Mouse (Mus musculus): ENCODE measurements at regions not wholly inside any gene's neighbourhood (a gene's known extent, or its start where the extent isn't known, plus 50 kb on each side); places are given as distances from the start of the nearest gene placed in this dataset.
"Not testable (repeated sequence)": the region's sequence is repeated elsewhere in the genome, so short reads cannot be mapped to it uniquely, and the experiment has no call there.

DNA sequence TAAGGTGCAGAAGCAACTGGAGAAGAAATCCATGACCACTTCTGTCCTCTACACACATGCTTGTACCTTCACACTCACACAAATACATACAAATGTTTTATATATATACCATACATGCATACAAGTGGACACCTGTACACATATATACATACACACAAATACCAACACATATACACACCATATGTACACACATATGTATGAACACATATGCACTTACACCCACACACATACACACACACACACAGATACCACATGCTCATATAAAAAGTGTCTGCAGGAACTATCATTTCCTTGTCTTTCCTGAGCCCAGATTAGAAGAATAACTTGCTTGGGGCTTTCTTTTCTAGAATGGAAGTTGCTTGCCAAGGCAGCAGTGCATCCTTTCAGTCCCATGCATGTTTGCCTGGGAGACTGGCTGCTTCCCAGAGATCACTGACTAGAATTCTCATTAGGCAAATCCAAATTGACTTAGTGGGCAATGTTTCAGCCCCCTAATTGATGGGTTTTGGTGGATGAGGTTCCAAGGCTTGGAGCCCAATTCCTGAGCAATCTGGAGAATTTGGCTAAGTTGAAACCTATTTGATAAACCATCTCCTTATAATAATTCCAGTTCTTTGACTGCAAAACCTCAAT is 169.2 kb upstream of the Hddc2 start:
- DNase-seq (ENCODE audit: low spot score in 2 of 2), result no peak

DNA sequence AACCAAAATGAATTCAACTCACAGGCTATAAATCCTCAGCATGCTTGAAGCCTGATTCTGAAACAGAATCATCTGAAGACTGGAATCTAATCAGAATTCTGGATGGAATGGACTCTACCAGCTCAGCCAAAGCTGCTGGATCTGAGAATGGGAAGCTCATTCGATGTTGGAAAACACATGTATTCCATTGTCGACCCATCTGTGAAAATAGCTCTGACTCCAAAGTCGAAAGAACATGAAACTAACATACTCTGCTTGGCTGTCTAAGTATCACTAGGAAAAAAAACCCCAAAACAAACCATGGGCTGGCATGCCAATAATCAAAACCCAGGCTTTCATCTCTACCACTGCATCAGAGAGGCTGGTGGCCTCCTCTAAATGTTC is 168.7 kb upstream of the Hddc2 start:
- DNase-seq (ENCODE audit: low spot score in 2 of 2), result no peak

DNA sequence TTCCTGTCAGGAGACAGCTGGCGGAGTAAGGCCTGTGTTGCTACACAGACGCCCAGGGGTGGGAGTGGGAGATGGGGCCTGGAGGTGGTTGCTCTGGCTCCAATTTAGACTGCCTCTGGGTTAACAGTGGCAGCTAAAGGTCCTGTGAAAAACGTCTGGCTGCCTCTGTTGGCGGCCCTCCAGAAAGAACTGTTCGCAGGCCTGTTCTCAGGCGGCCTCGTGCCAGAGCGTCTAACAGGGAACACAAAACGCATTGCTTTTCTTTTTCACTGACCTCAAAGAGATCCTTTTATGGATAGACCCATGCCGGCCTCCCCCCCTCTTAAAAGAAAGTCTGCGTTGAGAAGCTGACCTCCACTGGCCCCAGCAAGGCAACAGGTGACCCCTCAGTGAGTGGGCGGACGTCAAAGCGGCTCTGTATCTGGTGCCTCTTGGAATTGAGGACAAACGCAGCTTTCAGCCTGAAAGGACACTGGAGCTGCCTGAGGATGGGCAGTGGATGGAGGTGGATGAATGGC is 140.0 kb upstream of the Hddc2 start:
- peak; percentile 7 to 21 for DNase-seq (ENCODE audit: low spot score in 2 of 2)

DNA sequence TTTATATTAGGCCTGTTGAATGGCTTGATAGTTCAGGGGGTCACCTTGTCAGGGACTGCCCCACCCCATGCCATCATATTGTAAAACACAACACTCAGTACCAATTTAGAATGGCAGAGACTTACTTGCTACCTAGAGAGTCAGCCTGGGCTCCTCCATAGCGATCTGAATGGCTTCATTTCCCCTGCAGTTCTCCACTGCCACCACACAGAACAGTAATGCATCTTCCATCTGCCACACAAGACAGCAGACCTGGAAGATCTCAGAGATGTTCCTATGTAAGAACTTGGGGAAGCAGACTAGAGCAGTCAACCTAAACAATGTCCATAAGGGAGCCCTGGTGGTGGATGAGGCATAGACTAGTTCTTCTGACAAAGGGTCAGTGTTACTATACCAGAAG is 123.6 kb upstream of the Hddc2 start:
- no peak for DNase-seq (ENCODE audit: low spot score in 2 of 2)

GRCm38 (mm10) chr10:31212164-31212563 is 101.0 kb upstream of the Hddc2 start:
- not testable (repeated sequence) for DNase-seq (ENCODE audit: low spot score in 2 of 2)

DNA sequence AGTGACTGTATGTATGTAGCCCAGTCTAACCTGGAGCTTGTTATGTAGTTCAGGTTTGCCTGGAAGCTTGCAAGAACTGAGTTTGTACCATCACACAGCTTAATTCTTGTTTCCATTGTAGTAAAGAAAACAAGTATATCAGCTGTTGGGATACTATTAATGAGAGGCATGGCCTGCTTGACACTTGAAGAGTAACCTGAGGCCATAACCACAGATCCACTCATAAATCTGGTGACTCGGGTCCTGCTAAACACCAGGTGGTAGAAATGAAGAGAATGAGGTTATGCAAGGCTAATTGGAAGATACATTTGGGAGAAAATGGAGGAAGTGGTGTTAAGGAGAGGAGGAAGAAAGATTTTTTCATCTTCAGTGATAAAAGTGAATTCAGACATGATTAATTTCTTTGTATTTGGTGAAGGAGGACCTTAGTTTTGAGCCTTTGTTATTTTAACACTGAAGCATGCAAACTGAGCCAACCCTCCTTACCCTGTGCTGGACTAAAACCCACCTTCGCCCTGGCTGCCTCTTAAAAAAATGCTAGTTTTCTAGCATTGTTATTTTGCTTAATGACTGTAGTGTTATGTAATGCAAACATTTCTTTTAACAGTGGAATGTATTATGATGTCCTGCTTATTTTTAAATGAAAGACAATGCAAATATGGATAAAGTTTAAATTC is 100.3 kb upstream of the Hddc2 start:
- DNase-seq (ENCODE audit: low spot score in 2 of 2), result no peak

- no peak for DNase-seq (ENCODE audit: low spot score in 2 of 2)
Observed at GRCm38 (mm10) chr10:31221902-31222301, 91.3 kb upstream of the Hddc2 start.

DNA sequence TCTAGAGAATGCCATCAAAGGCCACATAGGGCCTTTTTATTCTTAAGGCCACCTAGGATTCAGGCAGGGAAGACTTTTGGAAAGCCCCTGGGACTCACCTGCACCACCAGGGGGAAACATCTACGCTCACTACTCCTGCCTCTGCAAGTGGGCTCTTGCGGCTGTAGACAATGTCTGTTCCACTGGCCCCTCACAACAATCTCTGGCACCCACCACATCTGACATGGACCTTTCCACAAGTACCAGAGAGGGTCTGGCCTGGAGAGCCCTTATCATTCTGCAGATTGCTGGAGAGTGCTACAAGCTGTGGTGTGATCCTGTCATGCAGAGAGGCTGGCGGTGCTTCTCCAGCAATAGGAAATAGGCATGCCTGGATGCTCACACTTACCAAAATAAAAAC is 84.1 kb upstream of the Hddc2 start:
- DNase-seq (ENCODE audit: low spot score in 2 of 2), result no peak

DNA sequence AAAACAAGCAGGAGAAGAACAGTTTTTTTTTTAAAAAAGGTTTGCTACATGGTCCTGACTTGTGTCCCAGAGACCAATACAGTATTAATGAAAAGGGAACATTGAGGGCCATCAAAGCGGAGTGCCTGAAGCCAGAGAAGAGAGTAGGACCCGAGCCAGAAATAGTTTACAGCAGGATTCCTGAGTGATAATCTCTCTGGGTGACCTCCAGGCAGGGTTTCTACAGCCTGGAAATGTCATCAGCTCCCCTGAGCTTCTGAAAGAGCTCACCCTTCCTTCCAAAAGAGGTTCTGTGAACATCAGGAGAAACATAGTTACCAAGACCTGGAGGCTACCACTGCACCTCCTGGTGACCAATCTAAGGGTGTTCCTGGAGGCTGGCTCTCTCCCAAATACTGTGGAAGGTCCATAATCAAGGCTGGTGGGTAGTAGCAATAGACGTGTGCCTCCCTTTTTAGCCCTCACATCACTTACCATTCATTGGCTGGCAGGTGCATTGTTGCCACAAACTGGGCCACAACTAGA is 70.7 kb upstream of the Hddc2 start:
- no peak for DNase-seq (ENCODE audit: low spot score in 2 of 2)

DNA sequence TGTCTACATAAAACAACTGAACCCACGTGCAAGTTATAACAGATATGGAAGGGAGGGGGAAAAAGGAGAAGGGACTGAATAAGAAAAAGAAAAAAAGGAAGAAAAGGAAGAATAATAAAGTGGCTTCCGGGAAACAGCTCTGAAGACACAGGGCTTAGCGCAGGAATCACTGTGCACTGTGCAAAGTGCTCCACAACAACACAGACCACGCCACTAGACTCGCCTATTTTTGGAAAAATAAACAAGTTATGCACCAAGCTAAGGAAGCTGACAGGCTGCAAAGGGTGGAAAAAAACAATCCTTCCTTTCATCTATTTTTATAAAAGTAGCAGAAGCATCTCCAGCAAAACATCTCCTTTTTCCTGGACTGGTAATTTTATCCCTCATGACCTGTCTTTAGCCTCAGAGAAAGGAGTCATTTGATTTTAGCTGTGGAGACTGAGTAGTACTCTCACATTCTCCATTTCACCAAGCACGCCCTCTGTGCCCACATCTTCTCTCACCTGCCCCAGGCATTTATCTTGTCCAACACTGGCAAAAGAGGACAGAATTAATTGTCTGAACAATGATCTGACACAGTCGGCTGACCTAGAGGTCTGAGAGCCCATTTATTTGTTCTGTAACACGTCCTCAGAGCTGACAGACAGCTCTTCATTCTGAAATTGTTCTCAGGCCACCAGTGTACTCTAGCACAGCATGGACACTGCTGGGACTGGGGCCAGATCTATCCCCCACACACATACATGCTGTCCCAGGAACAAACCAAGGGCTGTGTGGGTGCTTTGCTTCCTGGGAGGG is 60.4 kb upstream of the Hddc2 start:
- no peak for DNase-seq (ENCODE audit: low spot score in 2 of 2)

DNA sequence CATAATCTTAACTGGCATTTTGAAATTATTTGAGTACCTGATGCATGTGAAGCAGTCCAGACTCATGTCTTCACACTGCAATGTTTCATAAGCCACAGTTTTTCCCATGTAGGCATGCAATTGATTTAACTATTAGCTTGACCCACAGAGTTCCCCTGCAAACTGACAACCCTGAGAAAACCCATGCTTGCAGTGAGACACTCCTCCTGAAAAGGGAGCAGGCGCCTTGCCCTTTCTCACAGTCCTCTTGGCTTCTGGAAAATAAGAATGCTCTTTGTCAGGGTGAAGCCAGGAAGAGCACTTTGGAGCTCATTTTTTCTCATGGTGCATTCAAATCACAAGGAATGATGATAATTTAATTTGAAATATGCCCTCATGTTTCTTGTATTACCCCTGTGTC is 56.2 kb upstream of the Hddc2 start:
- DNase-seq (ENCODE audit: low spot score in 2 of 2), result no peak

GRCm38 (mm10) chr10:31257611-31258010 is 55.6 kb upstream of the Hddc2 start:
- DNase-seq (ENCODE audit: low spot score in 2 of 2), result no peak

- no peak for DNase-seq (ENCODE audit: low spot score in 2 of 2)
Observed at GRCm38 (mm10) chr10:31260914-31261313, 52.3 kb upstream of the Hddc2 start.
